Mouse (Mus musculus) pancreas, adult 10 weeks (tissue): ENCODE data around the gene Zranb3. TPM values are rescaled to one million over a fixed set of nuclear protein-coding genes. Genes with fewer than 3 reads are reported as not detected.

Experiments used
- polyA plus RNA-seq: library from polyadenylated mRNA; stranded (reverse); fragments of 350-450 nt; fragmentation: Illumina TruSeq; extraction: RNeasy Lipid Tissue Mini Kit (QIAGEN cat#74804); gene quantifications from one replicate; pipeline ENCODE4 v1.2.3, GENCODE M21; 2015; ENCODE audit warnings: low read depth, low replicate concordance; ENCODE audit not compliant: insufficient read depth

The Zranb3 gene
- polyA plus RNA-seq: 1.9 TPM

GRCm38 (mm10) chr1:128102641-128103461, at the start of gene Zranb3, which contains the start of gene R3hdm1:
Zranb3 (minus strand) TSS chr1:128103047.
R3hdm1 (plus strand) TSS chr1:128103301.

Other genes starting within 250 kb of the Zranb3 start
- not detected for gene Map3k19, start 248.0 kb downstream of the Zranb3 start, polyA plus RNA-seq
- gene Rab3gap1, start 234.3 kb downstream of the Zranb3 start, polyA plus RNA-seq: 7.3 TPM
- gene R3hdm1, start 254 bp upstream of the Zranb3 start, polyA plus RNA-seq: 23.9 TPM
- 20.8 TPM for gene Ubxn4, start 140.9 kb upstream of the Zranb3 start, polyA plus RNA-seq
- not detected for gene Lct, start 225.3 kb upstream of the Zranb3 start, polyA plus RNA-seq